Mouse (Mus musculus): ENCODE data around the gene Polk.

Polk gene

GRCm38 (mm10) chr13:96528776-96529175 is 13.6 kb downstream of the Polk start:
- peak; percentile 43 for DNase-seq (ENCODE audit: low spot score)

- no peak for DNase-seq (ENCODE audit: low spot score)
These were observed 14.5 kb downstream of the Polk start for GRCm38 (mm10) chr13:96527856-96528255.

DNA sequence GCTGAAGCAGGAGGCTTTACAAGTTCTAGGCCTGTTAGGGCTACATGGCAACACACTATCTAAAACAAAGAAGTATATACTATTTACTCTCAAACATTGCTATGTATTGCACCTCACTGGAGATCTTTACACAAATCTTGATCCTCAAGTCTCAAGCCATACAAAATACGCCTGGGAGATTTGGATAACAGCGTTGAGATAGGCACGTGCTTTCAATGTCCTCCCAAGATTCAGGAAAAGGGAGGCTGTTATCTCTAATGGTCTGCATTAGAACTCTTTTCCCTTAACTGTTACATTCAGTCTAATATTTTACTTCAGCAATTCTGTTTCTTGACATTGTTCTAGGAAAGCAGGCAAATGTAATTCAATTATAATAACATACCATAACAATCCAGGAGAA is 15.4 kb downstream of the Polk start:
- no peak for DNase-seq (ENCODE audit: low spot score)

DNA sequence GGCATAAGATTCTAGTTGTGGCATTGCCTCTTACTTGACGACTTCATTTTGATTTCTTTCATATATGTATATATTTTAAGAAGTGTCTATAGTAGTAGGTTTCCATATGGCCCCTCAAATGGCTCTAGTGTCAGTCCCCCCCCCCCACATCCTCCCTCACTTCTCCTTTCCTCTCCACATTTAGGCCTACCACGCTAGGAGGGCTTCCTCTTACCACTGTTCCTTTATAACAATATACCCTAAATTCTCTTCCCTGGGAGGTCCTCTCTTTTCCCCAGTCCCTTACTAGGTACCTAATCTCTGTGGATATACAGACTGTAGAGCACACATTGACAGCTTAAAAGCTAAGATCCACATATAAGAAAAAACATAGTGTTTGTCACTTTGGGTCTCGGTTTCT is 21.1 kb downstream of the Polk start:
- no peak for DNase-seq (ENCODE audit: low spot score)

- no peak for DNase-seq (ENCODE audit: low spot score)
These were observed 25.0 kb downstream of the Polk start for GRCm38 (mm10) chr13:96517335-96517734.

- DNase-seq (ENCODE audit: low spot score) = no peak
These were observed 26.1 kb downstream of the Polk start for GRCm38 (mm10) chr13:96516249-96516648.

GRCm38 (mm10) chr13:96514154-96514942 is 28.0 kb downstream of the Polk start:
- no peak for DNase-seq (ENCODE audit: low spot score)

DNA sequence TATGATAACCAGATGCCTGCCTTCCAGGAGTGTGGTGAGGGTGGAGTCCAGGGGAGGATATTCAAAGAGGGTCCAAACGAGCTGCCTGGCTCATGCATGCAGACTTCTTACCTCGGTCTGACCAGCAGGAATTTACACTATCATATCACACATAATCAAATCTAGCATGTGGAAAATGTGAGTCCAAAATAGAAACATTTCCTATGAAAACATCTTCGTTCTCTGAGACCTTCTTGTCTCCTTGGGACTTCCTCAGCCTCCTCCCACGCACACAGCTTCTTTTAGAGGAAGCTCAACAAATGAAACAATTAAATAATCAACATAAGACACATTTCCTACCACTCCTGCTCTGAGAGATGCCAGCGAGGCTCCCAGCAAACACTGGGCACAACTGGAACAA is 30.5 kb downstream of the Polk start:
- no peak for DNase-seq (ENCODE audit: low spot score)

DNA sequence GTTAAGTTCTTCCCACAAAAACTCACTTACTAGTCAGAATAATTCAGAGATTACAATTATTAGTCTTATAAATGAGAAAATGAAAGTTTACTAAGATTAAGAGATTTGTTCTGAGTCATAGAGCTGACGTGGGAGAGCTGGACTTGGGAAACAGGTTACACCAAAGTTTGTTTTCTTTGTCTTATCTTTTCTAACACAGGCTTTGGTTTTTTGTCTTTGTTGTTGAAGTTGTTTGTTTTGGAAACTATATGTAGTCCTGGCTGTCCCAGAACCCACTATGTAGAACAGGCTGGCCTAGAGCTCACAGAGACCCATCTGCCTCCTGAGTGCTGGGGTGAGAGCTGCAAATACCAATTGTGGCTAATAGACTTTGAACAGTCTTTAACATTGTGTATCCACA is 31.1 kb downstream of the Polk start:
- DNase-seq (ENCODE audit: low spot score) = no peak

- no peak for DNase-seq (ENCODE audit: low spot score)
These were observed 31.7 kb downstream of the Polk start for GRCm38 (mm10) chr13:96510635-96511034.

DNA sequence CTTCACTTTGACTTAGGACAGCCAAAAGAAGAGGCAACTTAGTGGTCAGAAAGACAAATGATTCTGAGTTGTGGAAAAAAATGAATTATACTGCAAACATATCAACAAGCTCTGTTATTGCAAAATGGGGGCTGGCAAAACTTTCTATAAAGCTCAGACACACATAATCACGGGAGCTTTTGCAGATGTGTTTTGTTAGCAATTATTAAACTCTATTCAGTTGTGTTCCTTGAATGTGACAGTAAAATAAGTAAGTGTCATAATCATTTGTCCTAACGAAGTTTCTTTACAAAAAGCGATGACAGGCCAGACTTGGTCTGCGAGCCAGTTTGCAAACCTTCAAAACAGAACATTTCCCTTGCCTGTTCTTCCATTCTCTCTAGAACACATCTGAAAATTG is 34.8 kb downstream of the Polk start:
- DNase-seq (ENCODE audit: low spot score) = no peak

DNA sequence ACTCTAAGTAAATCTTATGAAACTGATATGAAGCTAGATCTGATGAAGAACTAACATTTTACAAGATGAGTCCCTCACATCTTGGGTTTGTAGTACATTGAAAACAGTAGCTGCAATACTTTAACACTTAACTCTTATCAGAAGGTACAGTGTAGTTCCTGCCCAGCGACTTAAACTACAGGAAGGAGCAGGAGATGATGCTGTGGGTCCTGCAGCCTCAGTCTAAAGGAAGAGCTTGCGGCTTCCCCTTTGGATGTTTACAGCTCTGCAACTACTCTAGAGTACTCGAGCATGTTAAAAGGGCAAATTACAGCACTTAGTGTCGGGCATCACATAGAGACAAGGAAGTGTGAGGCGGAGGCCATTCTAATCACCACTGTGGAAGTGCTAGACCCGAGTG is 36.1 kb downstream of the Polk start:
- no peak for DNase-seq (ENCODE audit: low spot score)

DNA sequence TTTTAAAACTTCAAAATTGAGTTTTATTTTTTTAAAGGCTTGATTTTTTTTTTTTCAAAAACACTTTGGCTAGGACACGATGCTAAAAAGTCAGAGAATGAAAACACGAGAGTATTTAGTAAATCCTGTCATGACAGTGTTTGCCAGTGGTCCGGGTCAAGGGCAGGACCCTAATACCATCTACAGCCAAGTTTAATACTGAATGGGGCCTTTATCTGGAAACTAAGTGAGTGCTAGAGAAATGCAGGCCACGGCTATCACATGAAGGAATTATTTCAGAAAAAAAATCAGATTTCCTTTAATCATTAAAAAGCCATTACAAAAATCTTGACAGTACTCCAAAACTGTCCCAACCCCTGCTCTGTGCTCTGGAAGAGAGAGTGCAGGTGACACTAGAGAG is 36.7 kb downstream of the Polk start:
- DNase-seq (ENCODE audit: low spot score) = no peak

- DNase-seq (ENCODE audit: low spot score) = no peak
These were observed 42.5 kb downstream of the Polk start for GRCm38 (mm10) chr13:96499891-96500290.

- DNase-seq (ENCODE audit: low spot score) = no peak
These were observed 45.7 kb downstream of the Polk start for GRCm38 (mm10) chr13:96496630-96497029.

DNA sequence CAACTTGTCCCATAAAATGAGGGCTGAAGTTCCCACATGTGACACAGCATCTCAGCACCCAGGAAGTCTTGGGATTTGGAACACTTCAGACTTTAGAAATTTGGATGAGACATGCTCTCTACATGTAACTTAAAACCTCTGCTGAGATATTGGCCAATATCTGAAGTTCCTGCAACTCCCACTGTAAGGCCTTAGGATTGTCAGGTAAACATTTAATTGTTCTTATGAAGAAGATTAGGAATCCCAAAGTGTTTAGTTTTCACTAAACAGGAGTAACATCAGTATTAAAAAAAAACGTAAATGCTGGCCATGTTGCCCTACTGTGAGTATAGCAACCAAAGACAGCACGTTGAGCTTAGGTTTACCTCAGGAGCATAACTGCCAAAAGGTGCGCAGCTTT is 51.9 kb downstream of the Polk start, which contains the start of gene Gm17622:
Gene Gm17622 (plus strand): TSS at position 301 of the 400 bp plus-strand sequence.
- DNase-seq (ENCODE audit: low spot score) = no peak

DNA sequence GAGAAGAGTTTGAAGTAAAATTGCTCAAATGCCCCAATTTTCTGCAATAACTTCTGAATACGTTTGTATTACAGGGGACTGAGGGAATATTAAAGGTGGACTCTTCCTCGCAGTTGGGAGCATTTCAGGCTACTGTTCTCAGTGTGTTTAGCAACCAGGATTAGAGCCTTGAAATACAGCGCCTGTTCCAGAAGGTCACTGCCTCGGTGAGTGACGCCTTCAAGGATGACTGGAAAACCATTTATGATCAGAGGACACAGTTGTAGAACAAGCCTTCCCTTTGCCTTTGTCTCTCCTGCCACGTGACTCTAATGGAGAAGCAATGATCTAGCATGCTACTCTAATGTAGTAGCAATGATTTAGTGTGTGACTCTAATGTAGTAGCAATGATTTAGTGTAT is 54.4 kb downstream of the Polk start:
- no peak for DNase-seq (ENCODE audit: low spot score)

DNA sequence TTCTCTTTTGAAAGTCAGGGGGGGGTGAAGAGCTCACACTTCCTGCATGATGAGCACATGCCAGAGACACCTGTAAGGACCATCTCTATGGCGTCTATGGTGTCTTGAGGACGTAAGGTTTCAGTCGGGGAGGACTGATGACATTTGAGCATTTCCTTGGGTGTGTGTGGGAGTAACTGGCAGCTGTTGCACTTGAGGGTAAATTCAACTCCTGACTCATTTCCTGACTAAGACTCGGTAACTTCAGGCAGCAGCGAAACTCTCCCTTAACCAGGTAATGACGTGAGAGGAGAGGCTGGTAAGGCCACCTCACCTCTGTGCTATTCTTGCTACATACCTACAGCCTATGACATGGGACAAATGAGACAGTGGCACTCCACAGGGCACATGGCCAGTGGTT is 55.1 kb downstream of the Polk start:
- no peak for DNase-seq (ENCODE audit: low spot score)

GRCm38 (mm10) chr13:96478991-96479390 is 63.4 kb downstream of the Polk start:
- no peak for DNase-seq (ENCODE audit: low spot score)

DNA sequence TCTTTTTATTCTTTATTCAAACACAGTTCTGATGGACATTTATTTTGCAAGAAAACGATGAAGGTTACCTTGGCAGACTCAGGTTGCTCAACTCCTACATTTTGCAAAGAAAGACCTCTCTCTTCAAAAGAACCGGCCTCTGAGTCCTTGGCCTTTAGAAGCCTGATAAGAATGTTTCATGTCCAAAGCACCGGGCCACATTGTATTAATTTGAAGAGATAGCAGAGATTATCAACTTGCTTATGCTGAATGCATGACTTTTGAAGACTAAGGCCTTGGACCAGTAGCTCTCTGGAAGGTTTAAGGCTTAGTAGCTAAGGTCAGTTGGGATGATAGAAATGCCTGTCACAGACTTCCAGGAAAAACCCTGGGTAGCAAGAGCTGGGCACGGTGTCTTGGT is 65.2 kb downstream of the Polk start:
- no peak for DNase-seq (ENCODE audit: low spot score)

DNA sequence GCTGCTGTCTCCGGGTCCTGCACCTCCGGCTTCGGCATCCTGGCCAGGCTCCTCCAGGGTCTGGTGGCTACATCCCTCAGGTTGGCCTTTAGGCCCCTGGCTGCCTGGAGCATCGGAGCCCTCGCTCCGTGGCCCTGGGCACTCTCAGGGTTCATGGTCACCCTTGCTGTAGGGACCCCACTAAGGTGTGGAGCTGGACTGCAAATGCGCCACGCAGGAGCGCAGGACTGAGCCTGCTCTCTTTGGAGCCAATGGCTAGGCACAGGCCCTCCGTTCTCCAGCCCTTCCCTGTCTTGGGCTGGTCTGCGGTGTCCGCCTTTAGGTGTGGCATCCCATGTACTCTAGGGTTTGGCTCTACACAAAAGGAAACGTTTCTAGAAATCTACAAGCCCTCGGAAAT is 71.4 kb downstream of the Polk start, which contains the start of gene Ankdd1b:
Gene Ankdd1b (minus strand): TSS at position 242 of the 400 bp plus-strand sequence.
- no peak for DNase-seq (ENCODE audit: low spot score)

DNA sequence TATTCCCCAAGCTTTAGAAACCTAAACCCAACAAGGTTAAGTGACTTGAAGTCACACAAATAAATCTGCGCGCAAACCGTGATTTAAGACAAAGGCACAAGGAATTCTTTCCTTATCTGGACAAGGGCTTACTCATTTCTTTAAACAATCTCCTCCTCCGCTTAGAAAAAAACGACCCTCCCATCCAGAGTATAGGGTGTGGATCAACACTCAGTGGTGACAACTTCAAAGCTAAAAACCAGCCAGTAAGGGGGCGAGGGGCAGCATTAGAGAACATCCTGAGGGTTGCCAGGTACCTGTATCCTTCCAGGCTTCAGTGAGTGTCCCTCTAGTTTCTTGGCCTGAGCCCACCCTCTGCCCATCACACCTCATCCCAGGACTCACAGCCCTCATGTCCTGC is 71.8 kb downstream of the Polk start:
- DNase-seq (ENCODE audit: low spot score) = no peak

GRCm38 (mm10) chr13:96468678-96469077 is 73.7 kb downstream of the Polk start:
- DNase-seq (ENCODE audit: low spot score) = no peak

DNA sequence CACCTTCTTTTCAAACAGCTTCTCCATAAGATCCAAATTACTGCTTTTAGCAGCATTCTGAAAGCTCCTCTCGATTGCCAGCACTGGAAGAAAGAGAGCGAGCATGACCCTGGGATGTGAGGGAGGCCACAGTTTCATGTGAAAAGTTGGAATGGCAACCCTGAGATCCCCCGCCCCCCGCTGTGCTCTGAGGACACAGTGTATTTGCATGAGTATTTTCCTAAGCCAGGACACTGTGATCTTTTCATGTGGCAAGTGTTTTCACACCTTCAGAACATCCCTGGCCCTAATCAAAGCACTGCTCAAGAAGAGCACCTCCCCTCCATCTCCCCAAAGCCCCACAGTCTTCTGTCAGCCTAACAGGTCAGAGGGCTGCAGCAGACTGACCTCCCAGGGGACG is 77.1 kb downstream of the Polk start:
- DNase-seq (ENCODE audit: low spot score) = no peak

All from yolk sac, embryonic 10.5 days (tissue).